Comparison of ENCODE assay signal across 8 mouse cellular contexts in the genomic region with DNA sequence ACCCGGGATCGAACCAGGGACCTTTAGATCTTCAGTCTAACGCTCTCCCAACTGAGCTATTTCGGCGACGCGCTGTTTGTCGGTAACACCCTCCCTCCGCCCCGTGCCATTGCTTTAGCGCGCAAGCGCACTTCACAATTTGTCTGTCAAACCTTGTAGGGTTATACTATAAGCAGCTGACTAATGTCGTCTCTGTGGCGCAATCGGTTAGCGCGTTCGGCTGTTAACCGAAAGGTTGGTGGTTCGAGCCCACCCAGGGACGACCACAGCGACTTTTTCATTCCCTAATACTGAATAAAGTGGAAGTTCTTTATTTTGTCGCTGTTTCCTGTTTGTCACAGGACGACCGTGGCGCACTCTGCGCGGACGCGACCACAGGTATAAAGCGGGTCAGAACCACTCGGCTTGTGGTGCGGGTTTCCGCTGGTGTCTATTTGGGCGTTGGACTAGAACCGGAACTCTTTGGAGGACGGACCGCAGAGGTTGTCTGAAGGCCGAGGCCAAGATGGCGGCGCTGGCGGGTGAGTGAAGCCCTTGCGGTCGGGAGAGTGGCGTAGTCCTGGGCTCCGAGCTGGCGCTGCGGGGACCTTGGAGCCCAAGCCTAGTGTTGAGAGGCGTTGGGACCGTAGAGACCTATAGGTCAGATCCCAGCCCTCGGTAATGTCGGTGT. TPM values are rescaled to one million over a fixed set of nuclear protein-coding genes. Genes with fewer than 3 reads are reported as not detected.
DNase-seq lines count a peak whose midpoint lies in the region; ATAC-seq and TF ChIP-seq lines count a peak whose summit lies in the region.

A gene (plus strand): TSS at position 151 of the 670 bp plus-strand sequence.

- H3K4me2 ChIP-seq in hindbrain, postnatal 0 days (ENCODE audit: low read depth, low read length) = peak within 1 kb of the TSS; percentile 90

- H3K4me3 ChIP-seq in gastrocnemius, adult 2 months = peak within 1 kb of the TSS; percentile 91
- peak within 1 kb of the TSS; percentile 81 for H3K4me3 ChIP-seq in hindbrain, postnatal 0 days (ENCODE audit: low read length)
- H3K4me3 ChIP-seq in left cerebral cortex, adult 2 months = peak within 1 kb of the TSS; percentile 81

- no peak; the same call in 1 of the 2 replicates for TF ChIP-seq CTCF in gastrocnemius, adult 2 months (IDR thresholded peaks at IDR 0.05)
- TF ChIP-seq CTCF in hindbrain, postnatal 0 days (IDR thresholded peaks at IDR 0.05; ENCODE audit: low read depth) = no peak; the same call in 1 of the 2 replicates
- TF ChIP-seq CTCF in left cerebral cortex, adult 2 months (IDR thresholded peaks at IDR 0.05) = no peak

- peak; percentile 77 for ATAC-seq in common myeloid progenitor, adult 5-6 weeks (replicated peaks; ENCODE audit: low read depth, poor library complexity, severe bottlenecking)
- ATAC-seq in hindbrain, postnatal 0 days = peak; percentile 94
- peak; percentile 90 for ATAC-seq in megakaryocyte, adult 5-6 weeks (ENCODE audit: poor library complexity, severe bottlenecking)

- no peaks in the 10 kb centered on the region for H3K9me3 ChIP-seq in hindbrain, postnatal 0 days (ENCODE audit: low read length)

- intact Hi-C loops in gastrocnemius, adult 2 months (cut with DNase I) = no loop called here
- intact Hi-C loops in left cerebral cortex, adult 2 months (cut with DNase I) = loop anchor here (10.0 kb wide), 1 partner anchor 264 kb away; a partner anchor contains a TSS

- no peaks in the 10 kb centered on the region for H3K27me3 ChIP-seq in hindbrain, postnatal 0 days (ENCODE audit: insufficient read depth, low read length)

- peak; percentile 97 for DNase-seq in ZHBTc4 (ENCODE audit: low read depth, low spot score)
- peak; percentile 92 for DNase-seq in gastrocnemius, adult 2 months
- peak; percentile 95 for DNase-seq in hindbrain, postnatal 0 days (ENCODE audit: low spot score)
- DNase-seq in left cerebral cortex, adult 2 months (ENCODE audit: extremely low spot score in 1 of 2, low spot score in 2 of 2) = peak; percentile 93 to 96
- DNase-seq in right cerebral cortex, adult 2 months (ENCODE audit: low spot score in 2 of 2) = peak; percentile 97 to 98
- DNase-seq in urinary bladder, postnatal 14 days (ENCODE audit: low spot score) = peak; percentile 93

- H3K9ac ChIP-seq in hindbrain, postnatal 0 days (replicated peaks; ENCODE audit: low read length) = peak within 1 kb of the TSS; percentile 78

- H3K36me3 ChIP-seq in hindbrain, postnatal 0 days (ENCODE audit: insufficient read depth, low read length) = peaks cover 10% of the 10 kb centered on the region; the same call in 1 of the 2 replicates

- peaks cover 7% of the 10 kb centered on the region for H3K4me1 ChIP-seq in hindbrain, postnatal 0 days (ENCODE audit: insufficient read depth, low read length)

- H3K27ac ChIP-seq in gastrocnemius, adult 2 months = peak within 1 kb of the TSS; percentile 100
- peak within 1 kb of the TSS; percentile 92 for H3K27ac ChIP-seq in hindbrain, postnatal 0 days
- peak within 1 kb of the TSS; percentile 94 for H3K27ac ChIP-seq in left cerebral cortex, adult 2 months

- under 1% methylated on average over 53 of the region's 53 CpGs for WGBS in hindbrain, postnatal 0 days

RNA-seq across cellular contexts. Expression of the gene that starts here (rescaled TPM):
- total RNA-seq in common myeloid progenitor, adult 5-6 weeks (2017) = 101 and 121 TPM in 2 replicates
- total RNA-seq in gastrocnemius, adult 2 months (2021) = 100 to 1,000 TPM; 496 to 663 TPM
- 246 and 291 TPM in 2 replicates for total RNA-seq in hindbrain, postnatal 0 days (2014; rRNA removed)
- polyA plus RNA-seq in hindbrain, postnatal 0 days (2015; fragmentation: Nextera tagmentation; extraction: Ambion mirVana) = 410 and 430 TPM in 2 replicates
- total RNA-seq in left cerebral cortex, adult 2 months (2021) = 100 to 1,000 TPM; 194 to 206 TPM
- 113 and 114 TPM in 2 replicates for total RNA-seq in megakaryocyte, adult 5-6 weeks (2015)
- 84.8 and 86.1 TPM in 2 replicates for total RNA-seq in megakaryocyte, adult 5-6 weeks (2017)

Comparison
In these comparisons a context has a peak if more than half of its experiments do, and no peak if none do; other contexts are left out.
1. Peak in every context shown above with its lines: DNase-seq, ATAC-seq, H3K4me3 ChIP-seq and H3K27ac ChIP-seq.